Mouse (Mus musculus) thymus, adult 2 months (tissue): ENCODE data around the gene Sumo3. TPM values are rescaled to one million over a fixed set of nuclear protein-coding genes. Genes with fewer than 3 reads are reported as not detected.

Source experiments
- DNase-seq: peaks from one replicate; pipeline ENCODE4 v3.0.0; 2021
- H3K27ac ChIP-seq: fragments of 200-500 bp; 2 replicates; pipeline ENCODE4 v1.5.1; 2012; ENCODE audit warnings: low read length, control low read depth; ENCODE audit not compliant: control insufficient read depth, insufficient read depth
- H3K27me3 ChIP-seq: fragments of 200-500 bp; 2 replicates; pipeline ENCODE4 v1.6.1; 2012; ENCODE audit warnings: mild to moderate bottlenecking, low read length, moderate library complexity, mixed read lengths; ENCODE audit not compliant: control insufficient read depth, insufficient read depth
- H3K36me3 ChIP-seq: fragments of 200-500 bp; 2 replicates; pipeline ENCODE4 v1.6.1; 2012; ENCODE audit warnings: mild to moderate bottlenecking, low read length, moderate library complexity; ENCODE audit not compliant: control insufficient read depth, insufficient read depth
- H3K4me1 ChIP-seq: fragments of 200-500 bp; replicated peaks from 2 replicates; pipeline ENCODE4 v1.6.1; 2012; ENCODE audit warnings: low read length; ENCODE audit not compliant: control insufficient read depth, insufficient read depth
- H3K4me3 ChIP-seq: fragments of 200-500 bp; 2 replicates; pipeline ENCODE4 v1.5.1; 2012; ENCODE audit warnings: mild to moderate bottlenecking, low read length, control low read depth, moderate library complexity; ENCODE audit not compliant: control insufficient read depth, insufficient read depth
- CTCF ChIP-seq: fragments of 200-500 bp; IDR thresholded peaks from 2 replicates; pipeline ENCODE4 v1.5.1; 2012; ENCODE audit warnings: mild to moderate bottlenecking, control low read depth, low read length, moderate library complexity, borderline replicate concordance; ENCODE audit not compliant: control insufficient read depth, poor library complexity, insufficient read depth; ENCODE audit errors: extremely low read depth
- POLR2A ChIP-seq: fragments of 200-500 bp; IDR thresholded peaks from 2 replicates; pipeline ENCODE4 v1.6.1; 2012; ENCODE audit warnings: mild to moderate bottlenecking, low read length, control low read depth, moderate library complexity; ENCODE audit not compliant: control insufficient read depth, poor library complexity, insufficient read depth; ENCODE audit errors: extremely low read depth
- WGBS: fragments of 180-500 bp; shearing (Covaris S2); methylation state at CpG from one replicate; pipeline ENCODE4 v1.1.7; 2018; 5-methylcytosine and 5-hydroxymethylcytosine counted together
- polyA plus RNA-seq: library from polyadenylated mRNA; depleted of rRNA; stranded (reverse); fragments of >200 nt; gene quantifications from 2 replicates; pipeline ENCODE4 v1.2.3, GENCODE M21; 2012

Sumo3 gene
- polyA plus RNA-seq, 1 experiment, result 236 TPM

DNA sequence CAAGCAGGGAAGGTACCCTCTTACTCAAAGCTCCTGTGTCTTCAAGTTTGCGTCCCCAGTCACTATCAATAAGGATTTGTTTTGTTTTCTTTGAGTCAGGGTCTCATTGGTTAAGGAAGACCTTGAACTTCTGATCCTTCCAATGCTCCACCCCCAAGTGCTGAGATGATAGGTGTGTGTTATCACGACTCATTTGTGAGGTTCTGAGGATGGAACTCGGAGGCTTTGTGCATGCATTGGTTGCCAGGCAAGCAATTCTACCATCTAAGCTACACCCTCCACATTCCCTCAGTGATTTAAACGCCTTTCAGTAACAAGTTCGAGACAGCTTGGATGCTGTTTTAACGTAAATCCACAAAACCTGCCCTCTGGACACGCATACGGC, 24.9 kb upstream of the Sumo3 start:
- 14% methylated on average over 8 of the region's 8 CpGs for WGBS

DNA sequence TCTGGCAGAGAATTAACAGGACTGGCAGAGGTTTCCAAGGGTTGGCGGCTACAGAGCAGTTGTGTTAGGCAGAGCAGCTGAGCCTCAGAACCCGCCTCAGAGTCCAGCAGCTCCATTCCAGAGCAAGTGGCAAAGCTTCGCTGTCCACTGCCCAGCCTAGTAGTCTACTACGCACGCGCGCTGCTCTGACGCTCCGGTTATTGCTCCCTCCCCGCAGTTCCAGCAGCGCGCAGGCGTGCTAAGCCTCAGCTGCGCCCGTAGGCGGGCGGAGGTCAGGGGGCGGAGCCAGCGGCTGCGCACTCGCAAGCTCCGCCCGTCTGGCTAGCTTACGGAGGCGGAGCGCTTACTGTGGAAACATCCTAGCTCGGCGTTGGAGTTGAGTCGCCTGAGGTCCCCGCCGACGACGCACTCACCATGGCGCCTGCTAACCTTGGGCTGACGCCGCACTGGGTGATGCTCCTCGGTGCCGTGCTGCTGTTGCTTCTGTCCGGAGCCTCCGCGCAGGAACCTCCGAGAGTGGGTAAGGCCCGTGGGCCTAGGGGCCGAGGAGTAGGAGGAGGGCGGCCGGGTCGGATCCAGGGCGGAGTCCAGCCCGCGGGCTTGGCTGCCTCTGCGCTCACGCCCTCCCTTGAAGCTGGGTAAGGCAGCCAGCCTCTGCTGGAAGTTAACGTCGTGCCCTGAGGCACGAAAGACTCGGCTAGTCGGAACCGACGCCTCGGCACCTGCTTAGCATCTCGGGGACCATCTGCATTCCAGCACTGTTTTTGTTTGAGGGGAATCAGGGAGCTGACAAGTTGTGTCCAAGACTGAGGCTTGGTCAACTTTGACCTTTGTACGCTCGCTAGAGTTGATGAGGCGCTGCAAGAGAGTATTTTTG, 24.3 kb upstream of the Sumo3 start, which contains the start of gene Pttg1ip:
Gene Pttg1ip, plus strand, starts transcription at position 313 of the 877 bp plus-strand sequence.
- WGBS, result under 1% methylated on average over 64 of the region's 64 CpGs
- Histone ChIP-seq H3K27ac (peak within 1 kb of the TSS; percentile 23; the same call in 1 of the 2 replicates), H3K27me3 (no peaks in the 10 kb centered on the region), H3K36me3 (no peaks in the 10 kb centered on the region), H3K4me1 (peaks cover 17% of the 10 kb centered on the region), H3K4me3 (peak within 1 kb of the TSS; percentile 63)
- peak; percentile 94 for DNase-seq
- TF ChIP-seq CTCF (peak; percentile 71; the same call in 1 of the 2 replicates), POLR2A (peak; percentile 94)

More for the DNA sequence above, 24.9 kb upstream of the Sumo3 start:
- Histone ChIP-seq H3K27me3 (no peaks in the 10 kb centered on the region), H3K27ac (no peak overlapping the region), H3K4me1 (peaks cover 17% of the 10 kb centered on the region), H3K4me3 (peak overlapping the region; percentile 50), H3K36me3 (no peaks in the 10 kb centered on the region)
- no peak for TF ChIP-seq POLR2A
- TF ChIP-seq CTCF, result no peak
- no peak for DNase-seq

- Histone ChIP-seq H3K4me3 (peak overlapping the region; percentile 63), H3K27me3 (no peaks in the 10 kb centered on the region), H3K27ac (no peak overlapping the region), H3K36me3 (no peaks in the 10 kb centered on the region), H3K4me1 (peaks cover 17% of the 10 kb centered on the region)
- no peak for TF ChIP-seq CTCF
- TF ChIP-seq POLR2A, result no peak
- peak; percentile 19 for DNase-seq
- WGBS, result 12% methylated on average over 8 of the region's 8 CpGs
Observed at GRCm38 (mm10) chr10:77582285-77582618, 23.6 kb upstream of the Sumo3 start.

GRCm38 (mm10) chr10:77583795-77584422, 22.0 kb upstream of the Sumo3 start:
- WGBS, result 50% methylated on average over 10 of the region's 10 CpGs
- Histone ChIP-seq H3K4me1 (peaks cover 19% of the 10 kb centered on the region), H3K27ac (no peak overlapping the region), H3K27me3 (no peaks in the 10 kb centered on the region), H3K36me3 (no peaks in the 10 kb centered on the region; the same call in 1 of the 2 replicates), H3K4me3 (no peak overlapping the region)
- no peak for DNase-seq
- TF ChIP-seq CTCF (no peak), POLR2A (no peak)

GRCm38 (mm10) chr10:77586637-77587036, 19.3 kb upstream of the Sumo3 start:
- TF ChIP-seq CTCF (no peak), POLR2A (no peak)
- Histone ChIP-seq H3K27ac (no peak overlapping the region), H3K36me3 (no peaks in the 10 kb centered on the region; the same call in 1 of the 2 replicates)

GRCm38 (mm10) chr10:77587091-77587775, 18.7 kb upstream of the Sumo3 start:
- Histone ChIP-seq H3K4me3 (no peak overlapping the region), H3K36me3 (no peaks in the 10 kb centered on the region; the same call in 1 of the 2 replicates), H3K27ac (no peak overlapping the region), H3K27me3 (no peaks in the 10 kb centered on the region), H3K4me1 (peaks cover 19% of the 10 kb centered on the region)
- TF ChIP-seq CTCF (no peak), POLR2A (no peak)
- DNase-seq, result no peak
- 97% methylated on average over 6 of the region's 6 CpGs for WGBS

More at GRCm38 (mm10) chr10:77586637-77587036, 19.3 kb upstream of the Sumo3 start:
- H3K4me1 ChIP-seq, result peaks cover 21% of the 10 kb centered on the region
- no peak for DNase-seq
- H3K27me3 ChIP-seq, result no peaks in the 10 kb centered on the region
- H3K4me3 ChIP-seq, result no peak overlapping the region
- WGBS, result 97% methylated on average over 3 of the region's 3 CpGs
